ENCODE assay signal across 10 mouse cellular contexts in genomic region chr12:79975466-79976239, GRCm38 (mm10).
DNase-seq lines count a peak whose midpoint lies in the region; ATAC-seq and TF ChIP-seq lines count a peak whose summit lies in the region.
"Had no signal": no experiment of that assay in that cellular context is flagged by ENCODE, and none has a peak within 500 bp of the region (broad histone marks: within the 10 kb centered on the region; RNA-seq: fewer than 3 reads in every experiment).

No protein-coding gene starts in this region.

- no peak for DNase-seq in kidney, postnatal 4 days
- DNase-seq in ES-CJ7 (ENCODE audit: low read depth, low spot score), result peak; percentile 59
- DNase-seq in embryonic facial prominence, embryonic 10.5 days (ENCODE audit: low spot score), result no peak
- no peak for DNase-seq in limb, embryonic 14.5 days (ENCODE audit: low spot score)
- DNase-seq in adrenal gland, postnatal 10 days, result no peak
- DNase-seq in adrenal gland, adult 18-20 months (ENCODE audit: low spot score in 2 of 2), result no peak
- DNase-seq in frontal cortex, postnatal 25 days (ENCODE audit: low spot score in 2 of 2), result no peak
- DNase-seq: kidney, adult 2 months had no signal

- no peak overlapping the region for H3K4me2 ChIP-seq in kidney, embryonic 14.5 days (replicated peaks; ENCODE audit: low read depth, low read length)
- H3K4me2 ChIP-seq in limb, embryonic 14.5 days (replicated peaks; ENCODE audit: low read depth, low read length, severe bottlenecking), result no peak overlapping the region
- H3K4me2 ChIP-seq: midbrain, embryonic 12.5 days had no signal

- peak overlapping the region; percentile 72; the same call in 1 of the 2 replicates for H3K27ac ChIP-seq in kidney, embryonic 14.5 days (ENCODE audit: low read depth, low read length)
- peak overlapping the region; percentile 79 for H3K27ac ChIP-seq in embryonic facial prominence, embryonic 10.5 days (replicated peaks)
- peak overlapping the region; percentile 29 for H3K27ac ChIP-seq in limb, embryonic 14.5 days (replicated peaks; ENCODE audit: low read depth, low read length)

- no peaks in the 10 kb centered on the region for H3K9me3 ChIP-seq in kidney, embryonic 14.5 days (ENCODE audit: control insufficient read depth, low read length)
- no peaks in the 10 kb centered on the region for H3K9me3 ChIP-seq in embryonic facial prominence, embryonic 10.5 days
- no peaks in the 10 kb centered on the region for H3K9me3 ChIP-seq in limb, embryonic 14.5 days (ENCODE audit: control insufficient read depth, low read length)
- H3K9me3 ChIP-seq: midbrain, embryonic 12.5 days had no signal

- H3K4me3 ChIP-seq in kidney, embryonic 14.5 days (ENCODE audit: low read length), result no peak overlapping the region
- no peak overlapping the region for H3K4me3 ChIP-seq in embryonic facial prominence, embryonic 10.5 days
- H3K4me3 ChIP-seq in limb, embryonic 14.5 days (replicated peaks; ENCODE audit: low read length), result no peak overlapping the region
- H3K4me3 ChIP-seq: midbrain, embryonic 12.5 days had no signal

- H3K27me3 ChIP-seq in kidney, embryonic 14.5 days (ENCODE audit: control insufficient read depth, insufficient read depth, low read length), result no peaks in the 10 kb centered on the region
- no peaks in the 10 kb centered on the region for H3K27me3 ChIP-seq in embryonic facial prominence, embryonic 10.5 days (replicated peaks; ENCODE audit: low read depth, poor library complexity, severe bottlenecking)
- H3K27me3 ChIP-seq in limb, embryonic 14.5 days (ENCODE audit: control insufficient read depth, insufficient read depth, low read length), result no peaks in the 10 kb centered on the region

- no peak overlapping the region for H3K9ac ChIP-seq in kidney, embryonic 14.5 days (ENCODE audit: low read depth, low read length)
- H3K9ac ChIP-seq in limb, embryonic 14.5 days (ENCODE audit: low read depth, low read length, severe bottlenecking), result no peak overlapping the region
- H3K9ac ChIP-seq: midbrain, embryonic 12.5 days had no signal

- no peak for ATAC-seq in kidney, embryonic 14.5 days (ENCODE audit: low FRiP score, low TSS enrichment)
- no peak for ATAC-seq in limb, embryonic 14.5 days (ENCODE audit: low FRiP score, low read depth)

- no peak for TF ChIP-seq POLR2A in limb, embryonic 14.5 days (IDR thresholded peaks at IDR 0.05; ENCODE audit: borderline replicate concordance, extremely low read depth, insufficient read depth, insufficient read length)

- peaks cover 38% of the 10 kb centered on the region for H3K4me1 ChIP-seq in kidney, embryonic 14.5 days (ENCODE audit: control insufficient read depth, insufficient read depth, low read length)
- H3K4me1 ChIP-seq in embryonic facial prominence, embryonic 10.5 days, result peaks cover 42% of the 10 kb centered on the region
- H3K4me1 ChIP-seq in limb, embryonic 14.5 days (ENCODE audit: control insufficient read depth, insufficient read depth, low read length), result peaks cover 29% of the 10 kb centered on the region

- WGBS in kidney, embryonic 14.5 days, result 51% methylated on average over 9 of the region's 9 CpGs
- WGBS in embryonic facial prominence, embryonic 10.5 days, result 61% methylated on average over 9 of the region's 9 CpGs
- 35% methylated on average over 9 of the region's 9 CpGs for WGBS in limb, embryonic 14.5 days

- H3K36me3 ChIP-seq in kidney, embryonic 14.5 days (ENCODE audit: control insufficient read depth, insufficient read depth, low read length), result no peaks in the 10 kb centered on the region
- no peaks in the 10 kb centered on the region for H3K36me3 ChIP-seq in embryonic facial prominence, embryonic 10.5 days (replicated peaks)
- no peaks in the 10 kb centered on the region for H3K36me3 ChIP-seq in limb, embryonic 14.5 days (ENCODE audit: control insufficient read depth, insufficient read depth, low read length)
- H3K36me3 ChIP-seq: midbrain, embryonic 12.5 days had no signal

Comparison
In these comparisons a context has a peak if more than half of its experiments do, and no peak if none do; other contexts are left out.
1. H3K27ac ChIP-seq: peak in every context shown above with its lines; median percentile 79 in embryonic facial prominence, embryonic 10.5 days; 72 in kidney, embryonic 14.5 days; 29 in limb, embryonic 14.5 days.